Mouse (Mus musculus) MEL (cell line): Measurements from ENCODE around the gene Alkbh5. TPM values are rescaled to one million over a fixed set of nuclear protein-coding genes. Genes with fewer than 3 reads are reported as not detected.
"Not testable (repeated sequence)": the region's sequence is repeated elsewhere in the genome, so short reads cannot be mapped to it uniquely, and the experiment has no call there.

Experiments used
- DNase-seq: peaks from one replicate; pipeline ENCODE4 v3.0.0; 2011; ENCODE audit warnings: low read depth, low spot score
- H3K27ac ChIP-seq: 2 replicates; pipeline ENCODE4 v1.5.1; 2012; ENCODE audit warnings: low read depth, mild to moderate bottlenecking, control low read depth, low read length, moderate library complexity; ENCODE audit not compliant: control insufficient read depth
- H3K27me3 ChIP-seq, 2 experiments: fragments of 150-350 bp in 1 of 2; sonication (generic) in 1 of 2; 2 replicates each; pipeline ENCODE4 v1.6.1; 2012; ENCODE audit warnings: low read length in 2 of 2, mild to moderate bottlenecking in 2 of 2, improper control_type of control experiment in 1 of 2, moderate library complexity in 1 of 2; ENCODE audit not compliant: insufficient read depth in 2 of 2, control insufficient read depth in 1 of 2
- H3K36me3 ChIP-seq, 2 experiments: 2 replicates each; pipeline ENCODE4 v1.6.1; 2012 to 2014; ENCODE audit warnings: low read length in 2 of 2, improper control_type of control experiment in 1 of 2, inconsistent platforms in 1 of 2, mild to moderate bottlenecking in 1 of 2; ENCODE audit not compliant: insufficient read depth in 2 of 2, control insufficient read depth in 1 of 2
- H3K4me1 ChIP-seq, 2 experiments: fragments of 150-350 bp in 1 of 2; sonication (generic) in 1 of 2; 2 replicates each; pipeline ENCODE4 v1.6.1; 2012; ENCODE audit warnings: low read length in 2 of 2, improper control_type of control experiment in 1 of 2, mild to moderate bottlenecking in 1 of 2; ENCODE audit not compliant: insufficient read depth in 2 of 2, control insufficient read depth in 1 of 2
- H3K4me3 ChIP-seq, 2 experiments: fragments of 150-350 bp in 1 of 2; sonication (generic) in 1 of 2; 2 replicates each; pipeline ENCODE4 v1.5.1; 2012; ENCODE audit warnings: low read depth in 2 of 2, low read length in 2 of 2, mild to moderate bottlenecking in 2 of 2, moderate library complexity in 2 of 2, control low read depth in 1 of 2, improper control_type of control experiment in 1 of 2; ENCODE audit not compliant: control insufficient read depth in 1 of 2, insufficient read depth in 1 of 2
- H3K79me2 ChIP-seq: 2 replicates; pipeline ENCODE4 v1.6.1; 2012; ENCODE audit warnings: mild to moderate bottlenecking, low read length, moderate library complexity; ENCODE audit not compliant: control insufficient read depth, poor library complexity, insufficient read depth
- H3K9ac ChIP-seq: 2 replicates; pipeline ENCODE4 v1.6.1; 2012; ENCODE audit warnings: low read depth, mild to moderate bottlenecking, control low read depth, low read length, moderate library complexity; ENCODE audit not compliant: control insufficient read depth, poor library complexity, severe bottlenecking
- H3K9me3 ChIP-seq: fragments of 150-350 bp; sonication (generic); replicated peaks from 2 replicates; pipeline ENCODE4 v1.6.1; 2012; ENCODE audit warnings: mild to moderate bottlenecking, low read length, improper control_type of control experiment, moderate library complexity; ENCODE audit not compliant: insufficient read depth
- BHLHE40 ChIP-seq: IDR thresholded peaks from 2 replicates; pipeline ENCODE4 v1.6.1; 2012; ENCODE audit warnings: low read depth, mild to moderate bottlenecking, inconsistent platforms, low read length, improper control_type of control experiment, borderline replicate concordance
- CHD1 ChIP-seq: IDR thresholded peaks from 2 replicates; pipeline ENCODE4 v1.6.1; 2012; ENCODE audit warnings: low read depth, mild to moderate bottlenecking, inconsistent platforms, low read length, improper control_type of control experiment
- CHD2 ChIP-seq: IDR thresholded peaks from 2 replicates; pipeline ENCODE4 v1.6.1; 2011; ENCODE audit warnings: low read length, improper control_type of control experiment
- E2F4 ChIP-seq: IDR thresholded peaks from 2 replicates; pipeline ENCODE4 v1.6.1; 2011; ENCODE audit warnings: low read depth, low read length, improper control_type of control experiment, borderline replicate concordance
- ETS1 ChIP-seq: IDR thresholded peaks from 2 replicates; pipeline ENCODE4 v1.6.1; 2012; ENCODE audit warnings: low read depth, mild to moderate bottlenecking, inconsistent platforms, low read length, improper control_type of control experiment, moderate library complexity
- GABPA ChIP-seq: IDR thresholded peaks from 2 replicates; pipeline ENCODE4 v1.6.1; 2012; ENCODE audit warnings: low read depth, mild to moderate bottlenecking, inconsistent platforms, low read length, improper control_type of control experiment, moderate library complexity
- HCFC1 ChIP-seq: IDR thresholded peaks from 2 replicates; pipeline ENCODE4 v1.6.1; 2012; ENCODE audit warnings: low read depth, mild to moderate bottlenecking, inconsistent platforms, low read length, improper control_type of control experiment, moderate library complexity
- MAFK ChIP-seq: IDR thresholded peaks from 2 replicates; pipeline ENCODE4 v1.6.1; 2011; ENCODE audit warnings: low read depth, mild to moderate bottlenecking, low read length, improper control_type of control experiment, borderline replicate concordance
- MAZ ChIP-seq: IDR thresholded peaks from 2 replicates; pipeline ENCODE4 v1.6.1; 2012; ENCODE audit warnings: low read depth, mild to moderate bottlenecking, inconsistent platforms, low read length, improper control_type of control experiment
- NELFE ChIP-seq: IDR thresholded peaks from 2 replicates; pipeline ENCODE4 v1.6.1; 2011; ENCODE audit warnings: low read depth, low read length, improper control_type of control experiment
- POLR2A ChIP-seq, 2 experiments: IDR thresholded peaks; 2 replicates each; pipeline ENCODE4 v1.6.1; 2011 to 2012; ENCODE audit warnings: low read length in 2 of 2, mild to moderate bottlenecking in 2 of 2, control low read depth in 1 of 2, improper control_type of control experiment in 1 of 2, low read depth in 1 of 2, moderate library complexity in 1 of 2; ENCODE audit not compliant: control insufficient read depth in 1 of 2, insufficient read depth in 1 of 2, poor library complexity in 1 of 2
- RCOR1 ChIP-seq: IDR thresholded peaks from 2 replicates; pipeline ENCODE4 v1.6.1; 2012; ENCODE audit warnings: low read depth, mild to moderate bottlenecking, inconsistent platforms, low read length, improper control_type of control experiment
- SMC3 ChIP-seq: IDR thresholded peaks from 2 replicates; pipeline ENCODE4 v1.6.1; 2011; ENCODE audit warnings: low read depth, low read length, improper control_type of control experiment
- TBP ChIP-seq: IDR thresholded peaks from 2 replicates; pipeline ENCODE4 v1.8.0; 2011; ENCODE audit warnings: low read depth, low read length, improper control_type of control experiment
- TCF12 ChIP-seq: IDR thresholded peaks from 2 replicates; pipeline ENCODE4 v1.6.1; 2014; ENCODE audit warnings: low read depth, mild to moderate bottlenecking, inconsistent platforms, low read length, improper control_type of control experiment, moderate library complexity
- ZC3H11A ChIP-seq: IDR thresholded peaks from 2 replicates; pipeline ENCODE4 v1.6.1; 2012; ENCODE audit warnings: low read depth, mild to moderate bottlenecking, inconsistent platforms, low read length, improper control_type of control experiment
- ZMIZ1 ChIP-seq: IDR thresholded peaks from 2 replicates; pipeline ENCODE4 v1.6.1; 2012; ENCODE audit warnings: low read depth, mild to moderate bottlenecking, inconsistent platforms, low read length, improper control_type of control experiment, moderate library complexity
- polyA plus RNA-seq, 2 experiments: library from polyadenylated mRNA; stranded (reverse) in 1 of 2; unstranded in 1 of 2; fragments of >175 nt in 1 of 2; fragments of >200 nt in 1 of 2; gene quantifications; 2 replicates each; pipeline versions ENCODE4 v1.2.1 to v1.2.4; 2012; ENCODE audit warnings: low replicate concordance in 2 of 2, low read depth in 1 of 2; ENCODE audit not compliant: insufficient read length in 2 of 2, insufficient read depth in 1 of 2, missing spikeins in 1 of 2
- total RNA-seq: library from RNA; depleted of rRNA; stranded (reverse); fragments of 300-350 nt; gene quantifications from 2 replicates; pipeline ENCODE4 v1.2.3, GENCODE M21; 2012

The Alkbh5 gene
- total and polyA plus RNA-seq, 3 experiments = 39.4 to 49.1 TPM; not detected in 1

DNA sequence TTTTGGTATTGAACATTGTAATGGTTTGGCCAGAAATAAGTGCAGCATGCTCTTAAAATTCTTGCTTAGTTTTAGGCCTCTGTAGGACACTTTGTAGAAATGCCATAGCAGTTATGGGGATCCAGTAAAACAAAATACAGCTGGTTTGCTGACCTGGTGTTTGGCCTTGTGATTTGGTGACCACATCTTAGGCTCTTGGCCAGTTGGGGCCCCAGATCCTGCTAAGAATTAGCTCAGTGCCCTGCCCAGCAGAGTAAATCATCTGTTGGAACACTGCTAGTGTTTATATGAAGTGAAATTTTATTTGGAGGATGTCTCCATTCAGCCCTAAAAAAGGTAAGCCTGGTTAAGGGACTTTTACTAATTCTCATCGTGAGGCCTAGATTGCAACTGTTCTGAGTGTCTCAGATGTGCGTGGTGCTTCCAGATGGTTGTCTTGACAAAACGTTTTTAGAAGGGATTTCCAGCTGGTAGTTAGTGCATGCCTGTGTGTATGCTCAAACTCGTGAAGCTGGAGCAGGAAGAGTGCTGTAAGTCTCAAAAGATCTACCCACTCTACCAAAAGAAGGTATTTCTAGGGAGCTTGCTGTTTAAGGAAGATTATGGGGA lies 3.9 kb downstream of the Alkbh5 start:
- H3K27ac ChIP-seq = no peak overlapping the region
- no peak for TF ChIP-seq POLR2A (IDR thresholded peaks at IDR 0.05; ENCODE audit: control insufficient read depth in 1 of 2, insufficient read depth in 1 of 2, low read depth in 1 of 2, low read length in 2 of 2, poor library complexity in 1 of 2)
- peak; percentile 9; the same call in 1 of the 2 replicates for TF ChIP-seq CHD1
- TF ChIP-seq CHD2 = no peak
- peak overlapping the region; percentile 96 for H3K9ac ChIP-seq
- H3K4me3 ChIP-seq = peak overlapping the region; percentile 50 to 62
- peak; percentile 34 for DNase-seq
- peaks cover 70% of the 10 kb centered on the region for H3K79me2 ChIP-seq
- no peaks in the 10 kb centered on the region for H3K27me3 ChIP-seq
- H3K9me3 ChIP-seq = no peaks in the 10 kb centered on the region
- H3K4me1 ChIP-seq = peaks cover 0 to 24% of the 10 kb centered on the region in 2 experiments
- H3K36me3 ChIP-seq = peaks cover 11 to 34% of the 10 kb centered on the region in 2 experiments

DNA sequence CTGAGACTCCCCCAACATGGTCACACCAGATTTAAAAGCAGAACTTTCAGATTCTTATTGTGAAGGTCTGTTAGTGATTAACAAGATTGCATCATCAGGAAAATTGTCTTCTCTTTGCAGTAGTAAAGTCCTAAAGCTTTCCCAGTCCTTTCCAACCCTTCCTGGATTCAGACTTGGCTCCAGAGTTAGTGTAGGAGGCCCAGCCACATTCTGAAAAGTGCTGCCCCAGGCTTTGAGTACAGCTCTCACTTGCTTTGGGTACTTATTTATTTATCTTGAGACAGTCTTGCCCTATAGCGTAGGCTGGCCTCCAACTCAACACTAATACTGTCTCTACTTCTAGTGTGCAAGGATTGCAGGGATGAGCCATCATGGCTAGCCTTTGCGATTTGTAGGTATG lies 4.6 kb downstream of the Alkbh5 start:
- Histone ChIP-seq H3K9ac (peak overlapping the region; percentile 96), H3K9me3 (no peaks in the 10 kb centered on the region), H3K27me3 (no peaks in the 10 kb centered on the region), H3K4me3 (peak overlapping the region; percentile 50 to 62), H3K4me1 (peaks cover 0 to 24% of the 10 kb centered on the region in 2 experiments), H3K27ac (no peak overlapping the region), H3K36me3 (peaks cover 13 to 35% of the 10 kb centered on the region in 2 experiments), H3K79me2 (peaks cover 73% of the 10 kb centered on the region)
- no peak for DNase-seq
- TF ChIP-seq ZC3H11A (no peak), HCFC1 (no peak), RCOR1 (peak; percentile 29; the same call in 1 of the 2 replicates), MAFK (no peak)

DNA sequence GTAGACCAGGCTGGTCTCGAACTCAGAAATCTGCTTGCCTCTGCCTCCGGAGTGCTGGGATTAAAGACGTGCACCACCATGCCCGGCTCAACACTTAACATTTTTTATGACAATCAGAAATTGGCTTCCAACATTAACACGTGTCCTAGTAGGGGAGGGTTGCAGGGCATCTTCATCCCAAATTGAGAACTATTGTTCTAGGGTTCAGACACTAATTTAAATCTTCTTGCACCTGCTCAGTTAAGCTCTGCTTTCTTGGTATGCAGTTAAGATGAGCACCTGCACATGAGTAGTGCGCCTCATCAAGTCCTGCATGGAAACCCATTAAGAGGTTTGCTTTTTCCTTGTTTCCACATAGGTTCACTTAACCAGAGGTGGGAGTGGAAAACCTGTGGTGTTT lies 5.7 kb downstream of the Alkbh5 start:
- no peak overlapping the region for H3K4me3 ChIP-seq
- no peaks in the 10 kb centered on the region for H3K27me3 ChIP-seq
- H3K79me2 ChIP-seq = peaks cover 75% of the 10 kb centered on the region
- H3K36me3 ChIP-seq = peaks cover 20 to 37% of the 10 kb centered on the region in 2 experiments
- H3K27ac ChIP-seq = no peak overlapping the region
- H3K9me3 ChIP-seq = no peaks in the 10 kb centered on the region
- peaks cover 0 to 16% of the 10 kb centered on the region in 2 experiments for H3K4me1 ChIP-seq
- TF ChIP-seq MAZ (no peak), ZMIZ1 (no peak), GABPA (no peak), TCF12 (no peak), ETS1 (no peak), NELFE (no peak), TBP (no peak), E2F4 (no peak), BHLHE40 (no peak), RCOR1 (no peak), HCFC1 (no peak), SMC3 (no peak)
- no peak overlapping the region for H3K9ac ChIP-seq
- no peak for DNase-seq

DNA sequence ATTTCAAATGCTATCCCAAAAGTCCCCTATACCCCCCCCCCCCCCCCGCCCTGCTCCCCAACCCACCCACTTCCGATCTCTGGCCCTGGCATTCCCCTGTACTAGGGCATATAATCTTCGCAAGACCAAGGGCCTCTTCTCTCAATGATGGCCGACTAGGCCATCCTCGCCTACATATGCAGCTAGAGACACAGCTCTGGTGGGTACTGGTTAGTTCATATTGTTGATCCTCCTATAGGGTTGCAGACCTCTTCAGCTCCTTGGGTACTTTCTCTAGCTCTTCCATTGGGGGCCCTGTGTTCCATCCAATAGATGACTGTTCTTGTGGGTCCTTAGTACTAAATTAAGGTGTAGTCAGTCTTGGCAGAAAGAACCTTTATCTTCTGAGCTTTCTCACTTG lies 7.0 kb downstream of the Alkbh5 start:
- H3K4me3 ChIP-seq, DNase-seq, H3K27ac ChIP-seq, H3K9me3 ChIP-seq, H3K9ac ChIP-seq, H3K27me3 ChIP-seq: not testable (repeated sequence)
- H3K79me2 ChIP-seq = peaks cover 79% of the 10 kb centered on the region
- peaks cover 0 to 16% of the 10 kb centered on the region in 2 experiments for H3K4me1 ChIP-seq
- peaks cover 31 to 38% of the 10 kb centered on the region in 2 experiments for H3K36me3 ChIP-seq
